Mouse (Mus musculus) limb, embryonic 13.5 days (tissue): ENCODE results near the gene Csf3. TPM values are rescaled to one million over a fixed set of nuclear protein-coding genes. Genes with fewer than 3 reads are reported as not detected.
"Not testable (repeated sequence)": the region's sequence is repeated elsewhere in the genome, so short reads cannot be mapped to it uniquely, and the experiment has no call there.

ENCODE experiments used
- ATAC-seq: fragments of 200-750 bp; cut with Nextera tagmentation; 2 replicates; pipeline ENCODE4 v1.8.0; 2017; ENCODE audit warnings: low read depth, moderate number of reproducible peaks, moderate TSS enrichment; ENCODE audit not compliant: low FRiP score
- H3K27ac ChIP-seq: fragments of 300-500 bp; sonication (generic); 2 replicates; pipeline ENCODE4 v1.5.1; 2015; ENCODE audit warnings: inconsistent platforms, mild to moderate bottlenecking, moderate library complexity
- H3K27me3 ChIP-seq: fragments of 300-500 bp; sonication (generic); 2 replicates; pipeline ENCODE4 v1.6.1; 2015; ENCODE audit warnings: mild to moderate bottlenecking, inconsistent platforms
- H3K36me3 ChIP-seq: fragments of 300-500 bp; sonication (generic); 2 replicates; pipeline ENCODE4 v1.6.1; 2015; ENCODE audit warnings: inconsistent platforms, mild to moderate bottlenecking, moderate library complexity
- H3K4me1 ChIP-seq: fragments of 300-500 bp; sonication (generic); 2 replicates; pipeline ENCODE4 v1.6.1; 2015; ENCODE audit warnings: inconsistent platforms
- H3K4me2 ChIP-seq: fragments of 300-500 bp; sonication (generic); replicated peaks from 2 replicates; pipeline ENCODE4 v1.6.1; 2015; ENCODE audit warnings: inconsistent platforms, mild to moderate bottlenecking, moderate library complexity
- H3K4me3 ChIP-seq: fragments of 300-500 bp; sonication (generic); 2 replicates; pipeline ENCODE4 v1.5.1; 2015; ENCODE audit warnings: moderate library complexity, mild to moderate bottlenecking, inconsistent platforms
- H3K9ac ChIP-seq: fragments of 300-500 bp; sonication (generic); 2 replicates; pipeline ENCODE4 v1.6.1; 2015; ENCODE audit warnings: mild to moderate bottlenecking, inconsistent platforms
- H3K9me3 ChIP-seq: fragments of 300-500 bp; sonication (generic); 2 replicates; pipeline ENCODE4 v1.6.1; 2016; ENCODE audit warnings: inconsistent platforms
- WGBS: fragments of 180-500 bp; shearing (Covaris S2); methylation state at CpG from one replicate; pipeline ENCODE4 v1.1.7; 2015; 5-methylcytosine and 5-hydroxymethylcytosine counted together
- polyA plus RNA-seq: library from polyadenylated mRNA; unstranded; fragments of >200 nt; fragmentation: Nextera tagmentation; extraction: Ambion mirVana; gene quantifications from 2 replicates; pipeline ENCODE4 v1.2.1, GENCODE M21; 2015

Gene Csf3
- polyA plus RNA-seq, result not detected in 2 replicates

- Histone ChIP-seq H3K36me3 (peaks cover 36% of the 10 kb centered on the region), H3K27me3 (peaks cover 3% of the 10 kb centered on the region; the same call in 1 of the 2 replicates), H3K4me3 (no peak within 1 kb of the TSS), H3K4me1 (peaks cover 14% of the 10 kb centered on the region), H3K4me2 (no peak within 1 kb of the TSS), H3K9me3 (no peaks in the 10 kb centered on the region), H3K27ac (no peak within 1 kb of the TSS), H3K9ac (0 out of 2 replicates have a peak within 1 kb of the TSS, but pooled peaks have one; percentile 26)
- WGBS, result 36% methylated on average over 10 of the region's 10 CpGs
- ATAC-seq, result no peak
These were observed at the start of gene Csf3 for GRCm38 (mm10) chr11:98701213-98701670. Gene Csf3 (plus strand): TSS chr11:98701263.

GRCm38 (mm10) chr11:98655076-98655475 lies 46.0 kb upstream of the Csf3 start:
- WGBS, result 7% methylated on average over 7 of the region's 7 CpGs

GRCm38 (mm10) chr11:98660517-98660916 lies 40.5 kb upstream of the Csf3 start:
- Histone ChIP-seq H3K27ac (no peak overlapping the region), H3K4me1 (no peaks in the 10 kb centered on the region), H3K36me3 (no peaks in the 10 kb centered on the region), H3K27me3 (peaks cover 13% of the 10 kb centered on the region), H3K9me3 (no peaks in the 10 kb centered on the region), H3K9ac (no peak overlapping the region), H3K4me2 (peak overlapping the region; percentile 23), H3K4me3 (no peak overlapping the region)
- ATAC-seq, result 0 out of 2 replicates have a peak, but pooled peaks have one; percentile 15
- 10% methylated on average over 6 of the region's 6 CpGs for WGBS

More at GRCm38 (mm10) chr11:98655076-98655475, 46.0 kb upstream of the Csf3 start:
- H3K9me3 ChIP-seq, H3K27ac ChIP-seq, H3K36me3 ChIP-seq, H3K9ac ChIP-seq, ATAC-seq, H3K4me1 ChIP-seq, H3K4me3 ChIP-seq, H3K4me2 ChIP-seq: not testable (repeated sequence)
- H3K27me3 ChIP-seq, result peaks cover 12% of the 10 kb centered on the region; the same call in 1 of the 2 replicates

GRCm38 (mm10) chr11:98664091-98664490 lies 37.0 kb upstream of the Csf3 start, which contains the start of gene Gsdma:
Gene Gsdma (plus strand): TSS chr11:98664351.
- WGBS, result 22% methylated on average over 4 of the region's 4 CpGs
- Histone ChIP-seq H3K4me1 (no peaks in the 10 kb centered on the region), H3K27ac (no peak within 1 kb of the TSS), H3K36me3 (no peaks in the 10 kb centered on the region), H3K9ac (no peak within 1 kb of the TSS), H3K27me3 (peaks cover 41% of the 10 kb centered on the region), H3K4me2 (no peak within 1 kb of the TSS), H3K4me3 (no peak within 1 kb of the TSS), H3K9me3 (no peaks in the 10 kb centered on the region)
- no peak for ATAC-seq

GRCm38 (mm10) chr11:98668984-98669383 lies 32.1 kb upstream of the Csf3 start:
- no peaks in the 10 kb centered on the region for H3K4me1 ChIP-seq
- no peak for ATAC-seq
- WGBS, result 58% methylated on average over 2 of the region's 2 CpGs

GRCm38 (mm10) chr11:98671284-98671815 lies 29.7 kb upstream of the Csf3 start:
- Histone ChIP-seq H3K27ac (no peak overlapping the region), H3K27me3 (peaks cover 48% of the 10 kb centered on the region), H3K4me1 (no peaks in the 10 kb centered on the region), H3K4me3 (no peak overlapping the region), H3K9me3 (no peaks in the 10 kb centered on the region), H3K36me3 (no peaks in the 10 kb centered on the region), H3K4me2 (no peak overlapping the region), H3K9ac (no peak overlapping the region)
- WGBS, result 73% methylated on average over 3 of the region's 3 CpGs
- no peak for ATAC-seq

More at GRCm38 (mm10) chr11:98668984-98669383, 32.1 kb upstream of the Csf3 start:
- Histone ChIP-seq H3K4me3 (no peak overlapping the region), H3K4me2 (no peak overlapping the region), H3K9ac (no peak overlapping the region), H3K9me3 (no peaks in the 10 kb centered on the region), H3K36me3 (no peaks in the 10 kb centered on the region), H3K27me3 (peaks cover 54% of the 10 kb centered on the region), H3K27ac (no peak overlapping the region)

GRCm38 (mm10) chr11:98671857-98672256 lies 29.2 kb upstream of the Csf3 start:
- Histone ChIP-seq H3K4me1 (no peaks in the 10 kb centered on the region), H3K4me2 (no peak overlapping the region), H3K27ac (no peak overlapping the region), H3K9me3 (no peaks in the 10 kb centered on the region), H3K9ac (no peak overlapping the region), H3K27me3 (peaks cover 43% of the 10 kb centered on the region), H3K4me3 (no peak overlapping the region), H3K36me3 (no peaks in the 10 kb centered on the region)
- 58% methylated on average over 5 of the region's 5 CpGs for WGBS
- ATAC-seq, result no peak

GRCm38 (mm10) chr11:98672482-98672881 lies 28.6 kb upstream of the Csf3 start:
- Histone ChIP-seq H3K4me1 (no peaks in the 10 kb centered on the region), H3K9ac (no peak overlapping the region), H3K9me3 (no peaks in the 10 kb centered on the region), H3K4me2 (no peak overlapping the region), H3K27ac (no peak overlapping the region), H3K27me3 (peaks cover 37% of the 10 kb centered on the region), H3K4me3 (no peak overlapping the region), H3K36me3 (no peaks in the 10 kb centered on the region)
- 90% methylated on average over 5 of the region's 5 CpGs for WGBS
- ATAC-seq, result no peak

- not testable (repeated sequence) for H3K9ac ChIP-seq, H3K36me3 ChIP-seq, H3K9me3 ChIP-seq, ATAC-seq, H3K4me1 ChIP-seq, H3K4me3 ChIP-seq, H3K27ac ChIP-seq
- 6% methylated on average over 7 of the region's 7 CpGs for WGBS
- H3K27me3 ChIP-seq, result peaks cover 30% of the 10 kb centered on the region
- H3K4me2 ChIP-seq, result peak overlapping the region; percentile 42
These were observed 27.9 kb upstream of the Csf3 start for GRCm38 (mm10) chr11:98673136-98673535.

- H3K4me1 ChIP-seq, result no peaks in the 10 kb centered on the region
- H3K27ac ChIP-seq, result no peak overlapping the region
- H3K36me3 ChIP-seq, result no peaks in the 10 kb centered on the region
- H3K9ac ChIP-seq, result peak overlapping the region; percentile 13; the same call in 1 of the 2 replicates
- 33% methylated on average over 7 of the region's 7 CpGs for WGBS
- H3K4me3 ChIP-seq, result no peak overlapping the region
- no peak for ATAC-seq
- H3K27me3 ChIP-seq, result peaks cover 13% of the 10 kb centered on the region
- no peaks in the 10 kb centered on the region for H3K9me3 ChIP-seq
- H3K4me2 ChIP-seq, result no peak overlapping the region
These were observed 25.2 kb upstream of the Csf3 start for GRCm38 (mm10) chr11:98675829-98676363.

- 91% methylated on average over 1 of the region's 1 CpGs for WGBS
- no peak overlapping the region for H3K4me3 ChIP-seq
- no peaks in the 10 kb centered on the region for H3K9me3 ChIP-seq
- no peak overlapping the region for H3K27ac ChIP-seq
- no peaks in the 10 kb centered on the region; the same call in 1 of the 2 replicates for H3K36me3 ChIP-seq
- H3K4me1 ChIP-seq, result peaks cover 16% of the 10 kb centered on the region
- no peak for ATAC-seq
- no peaks in the 10 kb centered on the region for H3K27me3 ChIP-seq
- H3K9ac ChIP-seq, result no peak overlapping the region
- no peak overlapping the region for H3K4me2 ChIP-seq
These were observed 21.0 kb upstream of the Csf3 start for GRCm38 (mm10) chr11:98680023-98680422.

GRCm38 (mm10) chr11:98680595-98680994 lies 20.5 kb upstream of the Csf3 start:
- H3K4me1 ChIP-seq, result peaks cover 16% of the 10 kb centered on the region
- H3K27ac ChIP-seq, H3K27me3 ChIP-seq, H3K4me3 ChIP-seq, H3K9me3 ChIP-seq, H3K4me2 ChIP-seq, H3K9ac ChIP-seq, H3K36me3 ChIP-seq, ATAC-seq: not testable (repeated sequence)
- whole genome bisulfite sequencing, result 89% methylated on average over 4 of the region's 4 CpGs
